Mouse (Mus musculus) left cerebral cortex, postnatal 14 days (tissue): ENCODE data around the gene Pou1f1. TPM values are rescaled to one million over a fixed set of nuclear protein-coding genes. Genes with fewer than 3 reads are reported as not detected.

Experiments used
- DNase-seq, 2 experiments: peaks; one replicate each; pipeline ENCODE4 v3.0.0; 2021 to 2022; ENCODE audit warnings: low spot score in 2 of 2, mixed read lengths in 1 of 2
- intact Hi-C: fragments of 180-260 bp; cut with DNase I; formaldehyde crosslinking; loops from one replicate; pipeline ENCODE4 v1.15.1; 2025
- total RNA-seq, 2 experiments: library from RNA; stranded (reverse); gene quantifications; 2 replicates each; pipeline ENCODE4 v1.2.3; 2021

Pou1f1 gene
- total RNA-seq, 2 experiments from 2014 or later = not detected

- DNase-seq = peak; percentile 88 to 89
- intact Hi-C loops = no loop called here
Observed at GRCm38 (mm10) chr16:65561963-65562863, 41.9 kb downstream of the Pou1f1 start, which contains the start of gene Chmp2b. TSS of gene Chmp2b (minus strand) at chr16:65562726.

GRCm38 (mm10) chr16:65562864-65563206, 42.5 kb downstream of the Pou1f1 start:
- DNase-seq = no peak
- intact Hi-C loops = no loop called here

DNA sequence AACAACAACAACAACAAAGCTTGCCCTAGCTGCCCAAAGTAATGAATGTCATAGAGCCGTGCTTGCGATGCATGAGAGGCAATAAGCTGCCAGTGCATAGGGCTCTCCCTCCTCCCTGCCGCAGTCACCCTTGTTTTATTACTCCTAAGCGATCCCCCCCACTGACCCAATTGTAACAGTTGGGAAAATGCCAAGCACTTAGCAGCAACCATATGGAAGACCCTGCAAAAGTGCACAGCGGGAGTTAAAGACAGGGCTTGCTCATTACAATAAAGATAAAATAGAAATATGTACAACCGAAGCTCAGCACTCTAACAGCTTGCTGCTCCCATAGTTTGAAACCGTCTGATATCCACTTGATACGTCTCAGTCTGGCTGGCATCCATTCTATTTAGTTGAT, 44.0 kb downstream of the Pou1f1 start:
- no peak for DNase-seq
- intact Hi-C loops = no loop called here

- intact Hi-C loops = no loop called here
- DNase-seq = no peak
Observed at GRCm38 (mm10) chr16:65564951-65565350, 44.6 kb downstream of the Pou1f1 start.

GRCm38 (mm10) chr16:65568853-65569252, 48.5 kb downstream of the Pou1f1 start:
- no peak for DNase-seq
- intact Hi-C loops = no loop called here

GRCm38 (mm10) chr16:65577298-65578029, 57.2 kb downstream of the Pou1f1 start:
- intact Hi-C loops = no loop called here
- no peak for DNase-seq

Other genes starting within 250 kb of the Pou1f1 start
- gene Chmp2b, start 42.2 kb downstream of the Pou1f1 start, total RNA-seq = 10 to 100 TPM; 75.2 to 78.3 TPM